Mouse (Mus musculus): Measurements from ENCODE around the gene Tenm3.

The Tenm3 gene

GRCm38 (mm10) chr8:48222429-48222769 is 621.4 kb downstream of the Tenm3 start:
- TF ChIP-seq GATA4 (IDR thresholded peaks at IDR 0.05; ENCODE audit: insufficient replicate concordance, low read length), result no peak

GRCm38 (mm10) chr8:48221724-48222428 is 621.9 kb downstream of the Tenm3 start:
- no peak for TF ChIP-seq GATA4 (IDR thresholded peaks at IDR 0.05; ENCODE audit: insufficient replicate concordance, low read length)

- no peak for TF ChIP-seq GATA4 (IDR thresholded peaks at IDR 0.05; ENCODE audit: insufficient replicate concordance, low read length)
Observed at GRCm38 (mm10) chr8:48221304-48221703, 622.4 kb downstream of the Tenm3 start.

GRCm38 (mm10) chr8:48220529-48221181 is 623.1 kb downstream of the Tenm3 start:
- no peak for TF ChIP-seq GATA4 (IDR thresholded peaks at IDR 0.05; ENCODE audit: insufficient replicate concordance, low read length)

- no peak for TF ChIP-seq GATA4 (IDR thresholded peaks at IDR 0.05; ENCODE audit: insufficient replicate concordance, low read length)
Observed at GRCm38 (mm10) chr8:48215071-48215501, 628.7 kb downstream of the Tenm3 start.

- no peak for TF ChIP-seq GATA4 (IDR thresholded peaks at IDR 0.05; ENCODE audit: insufficient replicate concordance, low read length)
Observed at GRCm38 (mm10) chr8:48214386-48214785, 629.4 kb downstream of the Tenm3 start.

GRCm38 (mm10) chr8:48211931-48212330 is 631.8 kb downstream of the Tenm3 start:
- TF ChIP-seq GATA4 (IDR thresholded peaks at IDR 0.05; ENCODE audit: insufficient replicate concordance, low read length), result no peak

GRCm38 (mm10) chr8:48207567-48207966 is 636.2 kb downstream of the Tenm3 start:
- no peak for TF ChIP-seq GATA4 (IDR thresholded peaks at IDR 0.05; ENCODE audit: insufficient replicate concordance, low read length)

GRCm38 (mm10) chr8:48206922-48207321 is 636.8 kb downstream of the Tenm3 start:
- no peak for TF ChIP-seq GATA4 (IDR thresholded peaks at IDR 0.05; ENCODE audit: insufficient replicate concordance, low read length)

- TF ChIP-seq GATA4 (IDR thresholded peaks at IDR 0.05; ENCODE audit: insufficient replicate concordance, low read length), result no peak
Observed at GRCm38 (mm10) chr8:48204838-48205345, 638.9 kb downstream of the Tenm3 start.

- TF ChIP-seq GATA4 (IDR thresholded peaks at IDR 0.05; ENCODE audit: insufficient replicate concordance, low read length), result no peak
Observed at GRCm38 (mm10) chr8:48204114-48204837, 639.5 kb downstream of the Tenm3 start.

GRCm38 (mm10) chr8:48203611-48204010 is 640.1 kb downstream of the Tenm3 start:
- TF ChIP-seq GATA4 (IDR thresholded peaks at IDR 0.05; ENCODE audit: insufficient replicate concordance, low read length), result no peak

GRCm38 (mm10) chr8:48203161-48203560 is 640.6 kb downstream of the Tenm3 start:
- TF ChIP-seq GATA4 (IDR thresholded peaks at IDR 0.05; ENCODE audit: insufficient replicate concordance, low read length), result no peak

- no peak for TF ChIP-seq GATA4 (IDR thresholded peaks at IDR 0.05; ENCODE audit: insufficient replicate concordance, low read length)
Observed at GRCm38 (mm10) chr8:48202632-48203031, 641.1 kb downstream of the Tenm3 start.

GRCm38 (mm10) chr8:48199171-48199570 is 644.6 kb downstream of the Tenm3 start:
- TF ChIP-seq GATA4 (IDR thresholded peaks at IDR 0.05; ENCODE audit: insufficient replicate concordance, low read length), result no peak

GRCm38 (mm10) chr8:48195971-48196370 is 647.8 kb downstream of the Tenm3 start:
- TF ChIP-seq GATA4 (IDR thresholded peaks at IDR 0.05; ENCODE audit: insufficient replicate concordance, low read length), result no peak
